Mouse (Mus musculus): ENCODE data around the gene Pdzd2.

Gene Pdzd2

GRCm38 (mm10) chr15:12543686-12544325 lies 195.9 kb downstream of the Pdzd2 start:
- in situ Hi-C loops (cut with MboI, MseI): no loop called here

- in situ Hi-C loops (cut with MboI, MseI): no loop called here
Measured at GRCm38 (mm10) chr15:12542316-12542715, 197.4 kb downstream of the Pdzd2 start.

- in situ Hi-C loops (cut with MboI, MseI): no loop called here
Measured at GRCm38 (mm10) chr15:12539618-12540302, 200.0 kb downstream of the Pdzd2 start.

- in situ Hi-C loops (cut with MboI, MseI): no loop called here
Measured at GRCm38 (mm10) chr15:12533254-12533653, 206.5 kb downstream of the Pdzd2 start.

- in situ Hi-C loops (cut with MboI, MseI): no loop called here
Measured at GRCm38 (mm10) chr15:12532568-12532967, 207.2 kb downstream of the Pdzd2 start.

GRCm38 (mm10) chr15:12522810-12523209 lies 216.9 kb downstream of the Pdzd2 start:
- in situ Hi-C loops (cut with MboI, MseI): no loop called here

- in situ Hi-C loops (cut with MboI, MseI): no loop called here
Measured at GRCm38 (mm10) chr15:12520292-12520691, 219.4 kb downstream of the Pdzd2 start.

- in situ Hi-C loops (cut with MboI, MseI): no loop called here
Measured at GRCm38 (mm10) chr15:12518370-12518973, 221.3 kb downstream of the Pdzd2 start.

GRCm38 (mm10) chr15:12517314-12517813 lies 222.4 kb downstream of the Pdzd2 start:
- in situ Hi-C loops (cut with MboI, MseI): no loop called here

- in situ Hi-C loops (cut with MboI, MseI): no loop called here
Measured at GRCm38 (mm10) chr15:12515272-12515844, 224.4 kb downstream of the Pdzd2 start.

- in situ Hi-C loops (cut with MboI, MseI): no loop called here
Measured at GRCm38 (mm10) chr15:12513526-12513925, 226.2 kb downstream of the Pdzd2 start.

GRCm38 (mm10) chr15:12508765-12509377 lies 230.9 kb downstream of the Pdzd2 start:
- in situ Hi-C loops (cut with MboI, MseI): no loop called here

GRCm38 (mm10) chr15:12507523-12507922 lies 232.2 kb downstream of the Pdzd2 start:
- in situ Hi-C loops (cut with MboI, MseI): no loop called here

GRCm38 (mm10) chr15:12506514-12506913 lies 233.2 kb downstream of the Pdzd2 start:
- in situ Hi-C loops (cut with MboI, MseI): no loop called here

- in situ Hi-C loops (cut with MboI, MseI): no loop called here
Measured at GRCm38 (mm10) chr15:12506085-12506484, 233.6 kb downstream of the Pdzd2 start.

GRCm38 (mm10) chr15:12505556-12505955 lies 234.2 kb downstream of the Pdzd2 start:
- in situ Hi-C loops (cut with MboI, MseI): no loop called here

- in situ Hi-C loops (cut with MboI, MseI): no loop called here
Measured at GRCm38 (mm10) chr15:12503907-12504306, 235.8 kb downstream of the Pdzd2 start.

GRCm38 (mm10) chr15:12501924-12502548 lies 237.7 kb downstream of the Pdzd2 start:
- in situ Hi-C loops (cut with MboI, MseI): no loop called here

- in situ Hi-C loops (cut with MboI, MseI): no loop called here
Measured at GRCm38 (mm10) chr15:12500674-12501073, 239.1 kb downstream of the Pdzd2 start.

- in situ Hi-C loops (cut with MboI, MseI): no loop called here
Measured at GRCm38 (mm10) chr15:12494084-12494483, 245.6 kb downstream of the Pdzd2 start.

GRCm38 (mm10) chr15:12493258-12493657 lies 246.5 kb downstream of the Pdzd2 start:
- in situ Hi-C loops (cut with MboI, MseI): no loop called here

Data from T-helper 1 cell (primary cell).